9 mouse cellular contexts compared by ENCODE assay signal in genomic region chr3:127625701-127626399, GRCm38 (mm10). TPM values are rescaled to one million over a fixed set of nuclear protein-coding genes. Genes with fewer than 3 reads are reported as not detected.
DNase-seq lines count a peak whose midpoint lies in the region; ATAC-seq and TF ChIP-seq lines count a peak whose summit lies in the region.
"Had no signal": no experiment of that assay in that cellular context is flagged by ENCODE, and none has a peak within 500 bp of the region (broad histone marks: within the 10 kb centered on the region; RNA-seq: fewer than 3 reads in every experiment).

No protein-coding gene starts in this region.

- under 1% methylated on average over 28 of the region's 28 CpGs for WGBS in hindbrain, embryonic 11.5 days
- 2% methylated on average over 28 of the region's 28 CpGs for WGBS in liver, postnatal 0 days (ENCODE audit: insufficient replicate concordance)
- WGBS in stomach, postnatal 0 days: 3% methylated on average over 28 of the region's 28 CpGs

- peak; percentile 21; the same call in 1 of the 2 replicates for TF ChIP-seq CTCF in liver, postnatal 0 days (IDR thresholded peaks at IDR 0.05; ENCODE audit: low read depth)
- 0 out of 2 replicates have a peak, but pooled peaks have one; percentile 14 for TF ChIP-seq CTCF in stomach, postnatal 0 days (IDR thresholded peaks at IDR 0.05; ENCODE audit: low read depth)

- H3K4me1 ChIP-seq in brown adipose tissue, adult 24 weeks (ENCODE audit: control insufficient read depth, insufficient read depth, insufficient read length, low read length): peaks cover 7% of the 10 kb centered on the region
- H3K4me1 ChIP-seq in hindbrain, embryonic 11.5 days (replicated peaks; ENCODE audit: control insufficient read depth, insufficient read depth, low read length): peaks cover 7% of the 10 kb centered on the region; the same call in 1 of the 2 replicates
- peaks cover 9% of the 10 kb centered on the region; the same call in 1 of the 2 replicates for H3K4me1 ChIP-seq in liver, postnatal 0 days (ENCODE audit: insufficient read depth)
- 0 out of 2 replicates have a peak, but pooled peaks cover 3% of the 10 kb centered on the region for H3K4me1 ChIP-seq in stomach, postnatal 0 days (replicated peaks; ENCODE audit: control insufficient read depth, insufficient read depth)

- H3K27ac ChIP-seq in brown adipose tissue, adult 24 weeks (replicated peaks; ENCODE audit: low read depth, low read length): no peak overlapping the region
- H3K27ac ChIP-seq in hindbrain, embryonic 11.5 days (ENCODE audit: low read depth, low read length): peak overlapping the region; percentile 55; the same call in 1 of the 2 replicates
- H3K27ac ChIP-seq in liver, postnatal 0 days (ENCODE audit: low read depth): no peak overlapping the region
- H3K27ac ChIP-seq in stomach, postnatal 0 days (replicated peaks): no peak overlapping the region

- H3K4me2 ChIP-seq in hindbrain, embryonic 11.5 days (replicated peaks; ENCODE audit: low read depth, low read length): peak overlapping the region; percentile 43
- H3K4me2 ChIP-seq in liver, postnatal 0 days (ENCODE audit: low read depth, low read length): peak overlapping the region; percentile 64
- H3K4me2 ChIP-seq in stomach, postnatal 0 days (replicated peaks; ENCODE audit: low read depth): peak overlapping the region; percentile 56

- H3K36me3 ChIP-seq in hindbrain, embryonic 11.5 days (ENCODE audit: control insufficient read depth, insufficient read depth, low read length): no peaks in the 10 kb centered on the region
- H3K36me3 ChIP-seq in liver, postnatal 0 days (replicated peaks; ENCODE audit: insufficient read depth, low read length): no peaks in the 10 kb centered on the region
- H3K36me3 ChIP-seq in stomach, postnatal 0 days (ENCODE audit: control insufficient read depth, insufficient read depth, low read length): no peaks in the 10 kb centered on the region

- peak; percentile 78 for DNase-seq in heart, adult 11 months
- DNase-seq in heart, postnatal 4 days: no peak
- DNase-seq in hindbrain, embryonic 11.5 days (ENCODE audit: low spot score): peak; percentile 69
- DNase-seq in liver, postnatal 0 days: peak; percentile 30
- peak; percentile 36 for DNase-seq in stomach, postnatal 0 days (ENCODE audit: low spot score)
- DNase-seq in spleen, postnatal 36 days (ENCODE audit: low spot score in 2 of 2): no peak
- no peak for DNase-seq in cerebellum, postnatal 36 days

- TF ChIP-seq EP300 in liver, postnatal 0 days (IDR thresholded peaks at IDR 0.05; ENCODE audit: low read depth): no peak
- TF ChIP-seq EP300 in stomach, postnatal 0 days (optimal IDR thresholded peaks at IDR 0.05): no peak

- no peak overlapping the region for H3K9ac ChIP-seq in hindbrain, embryonic 11.5 days (ENCODE audit: low read depth, low read length)
- no peak overlapping the region for H3K9ac ChIP-seq in liver, postnatal 0 days (replicated peaks)
- H3K9ac ChIP-seq in stomach, postnatal 0 days (ENCODE audit: low read length): no peak overlapping the region

- no peaks in the 10 kb centered on the region for H3K9me3 ChIP-seq in hindbrain, embryonic 11.5 days (ENCODE audit: control insufficient read depth, low read length)
- no peaks in the 10 kb centered on the region for H3K9me3 ChIP-seq in liver, postnatal 0 days (ENCODE audit: low read length)
- H3K9me3 ChIP-seq in stomach, postnatal 0 days (ENCODE audit: control insufficient read depth, low read length): no peaks in the 10 kb centered on the region

- H3K27me3 ChIP-seq in hindbrain, embryonic 11.5 days (ENCODE audit: control insufficient read depth, insufficient read depth, low read length): peaks cover 36% of the 10 kb centered on the region
- H3K27me3 ChIP-seq in liver, postnatal 0 days (ENCODE audit: insufficient read depth, low read length): peaks cover 65% of the 10 kb centered on the region
- H3K27me3 ChIP-seq in stomach, postnatal 0 days (ENCODE audit: control insufficient read depth, insufficient read depth, low read length): peaks cover 18% of the 10 kb centered on the region; the same call in 1 of the 2 replicates

- peak overlapping the region; percentile 39; the same call in 1 of the 2 replicates for H3K4me3 ChIP-seq in brown adipose tissue, adult 24 weeks (ENCODE audit: insufficient read depth, low read depth, low read length)
- 0 out of 2 replicates have a peak overlapping the region, but pooled peaks have one; percentile 20 for H3K4me3 ChIP-seq in hindbrain, embryonic 11.5 days (ENCODE audit: low read depth, low read length)
- peak overlapping the region; percentile 38 for H3K4me3 ChIP-seq in liver, postnatal 0 days (ENCODE audit: low read depth, low read length)
- peak overlapping the region; percentile 42 for H3K4me3 ChIP-seq in stomach, postnatal 0 days (ENCODE audit: low read depth, low read length)

- peak; percentile 59 for ATAC-seq in hindbrain, embryonic 11.5 days (ENCODE audit: low FRiP score)
- no peak for ATAC-seq in liver, postnatal 0 days
- no peak for ATAC-seq in stomach, postnatal 0 days (ENCODE audit: low FRiP score, low TSS enrichment)

RNA-seq across cellular contexts. Expression of gene Neurog2, which starts 7.1 kb away (rescaled TPM):
- total RNA-seq in heart, postnatal 4 days (2021): not detected
- polyA plus RNA-seq in brown adipose tissue, adult 24 weeks (2012; ENCODE audit: insufficient read depth, insufficient read length, missing spikeins): not detected in 2 replicates
- 45.1 and 47.1 TPM in 2 replicates for polyA plus RNA-seq in hindbrain, embryonic 11.5 days (2014; fragmentation: Nextera tagmentation; extraction: Ambion mirVana)
- not detected in 2 replicates for polyA plus RNA-seq in liver, postnatal 0 days (2015; fragmentation: Nextera tagmentation; extraction: Ambion mirVana)
- not detected in 2 replicates for polyA plus RNA-seq in stomach, postnatal 0 days (2015; fragmentation: Nextera tagmentation; extraction: Ambion mirVana)
- polyA plus RNA-seq: large intestine, adult 2 months had no signal

Comparison
In these comparisons a context has a peak if more than half of its experiments do, and no peak if none do; other contexts are left out.
1. DNase-seq: peak in heart, adult 11 months (single experiment), hindbrain, embryonic 11.5 days (single experiment), liver, postnatal 0 days (single experiment) and stomach, postnatal 0 days (single experiment); none in heart, postnatal 4 days (single experiment), spleen, postnatal 36 days (0 of 2) and cerebellum, postnatal 36 days (0 of 2).
2. RNA of gene Neurog2, which starts 7.1 kb away (polyA plus RNA-seq): 45.1 to 47.1 TPM in hindbrain, embryonic 11.5 days; not detected in brown adipose tissue, adult 24 weeks, not detected in liver, postnatal 0 days and not detected in stomach, postnatal 0 days; every median in the first group is over 10 times any median in the second.
3. Peak in every context shown above with its lines, with median percentiles within 50 percentile points of each other: H3K4me3 ChIP-seq and H3K4me2 ChIP-seq.